Mouse (Mus musculus) cortical plate, adult 2 months (tissue): ENCODE measurements at regions not wholly inside any gene's neighbourhood (a gene's known extent, or its start where the extent isn't known, plus 50 kb on each side); places are given as distances from the start of the nearest gene placed in this dataset.

Experiments
- CTCF ChIP-seq: fragments of 200-500 bp; IDR thresholded peaks from 2 replicates; pipeline ENCODE4 v1.5.1; 2011; ENCODE audit warnings: mild to moderate bottlenecking, control low read depth, low read length; ENCODE audit not compliant: insufficient read depth; ENCODE audit errors: extremely low read depth
- POLR2A ChIP-seq: fragments of 200-500 bp; IDR thresholded peaks from 2 replicates; pipeline ENCODE4 v1.6.1; 2011; ENCODE audit warnings: mild to moderate bottlenecking, low read length, control low read depth; ENCODE audit not compliant: insufficient read depth; ENCODE audit errors: extremely low read depth

DNA sequence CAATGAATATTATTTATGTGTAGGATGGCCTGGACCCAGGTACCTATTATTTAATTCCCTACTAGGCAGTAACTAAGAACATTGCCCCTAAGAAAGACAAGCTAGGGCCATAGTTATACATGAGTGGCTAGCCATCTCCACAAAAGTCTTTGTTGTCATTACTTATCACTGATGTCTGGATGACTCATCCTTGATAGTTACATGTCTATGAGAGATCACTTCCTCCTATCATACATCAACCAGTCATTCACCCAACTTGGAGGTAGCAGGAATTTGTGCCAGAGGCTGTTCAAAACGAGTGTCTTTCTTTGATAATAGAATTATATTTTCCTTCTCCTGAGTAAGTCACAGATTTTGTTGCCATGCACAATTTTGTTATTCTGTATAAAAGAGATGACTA lies 190.7 kb upstream of the Tet2 start:
- TF ChIP-seq CTCF (no peak), POLR2A (no peak)
